Mouse (Mus musculus) layer of hippocampus, postnatal 36 days (tissue): ENCODE measurements around the gene Ap1m2. TPM values are rescaled to one million over a fixed set of nuclear protein-coding genes. Genes with fewer than 3 reads are reported as not detected.
"Not testable (repeated sequence)": the region's sequence is repeated elsewhere in the genome, so short reads cannot be mapped to it uniquely, and the experiment has no call there.

Experiments used
- DNase-seq, 2 experiments: peaks; one replicate each; pipeline ENCODE4 v3.0.0; 2022
- total RNA-seq, 2 experiments: library from RNA; stranded (reverse); gene quantifications; 2 replicates each; pipeline ENCODE4 v1.2.3; 2021

Gene Ap1m2
- total RNA-seq, 2 experiments from 2014 or later = 0.35 to 0.57 TPM

DNA sequence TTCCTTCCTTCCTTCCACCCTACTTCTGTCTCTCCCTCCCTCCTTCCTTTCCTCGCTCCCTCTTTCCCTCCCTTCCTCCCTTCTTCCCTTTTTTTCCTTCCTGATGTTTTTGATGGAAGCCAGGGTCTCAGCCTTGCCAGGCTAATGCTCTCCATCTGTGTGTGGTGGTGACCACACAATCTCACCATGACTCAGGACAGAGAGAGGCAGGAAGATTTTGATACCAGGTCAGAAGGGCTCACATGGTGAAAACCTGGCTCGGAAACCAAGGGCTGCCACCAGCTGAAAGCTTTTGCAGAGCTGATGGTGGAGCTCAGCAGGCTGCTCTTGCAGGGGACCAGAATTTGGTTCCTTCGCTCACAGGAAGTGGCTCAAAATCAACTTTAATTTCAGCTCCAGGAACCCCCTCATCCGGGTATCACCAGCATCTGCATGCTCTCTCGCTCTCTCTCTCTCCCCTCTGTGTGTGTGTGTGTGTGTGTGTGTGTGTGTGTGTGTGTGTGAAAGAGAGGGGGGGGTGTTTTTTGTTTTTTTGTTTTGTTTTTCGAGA, 51.6 kb downstream of the Ap1m2 start:
- no peak for DNase-seq

DNA sequence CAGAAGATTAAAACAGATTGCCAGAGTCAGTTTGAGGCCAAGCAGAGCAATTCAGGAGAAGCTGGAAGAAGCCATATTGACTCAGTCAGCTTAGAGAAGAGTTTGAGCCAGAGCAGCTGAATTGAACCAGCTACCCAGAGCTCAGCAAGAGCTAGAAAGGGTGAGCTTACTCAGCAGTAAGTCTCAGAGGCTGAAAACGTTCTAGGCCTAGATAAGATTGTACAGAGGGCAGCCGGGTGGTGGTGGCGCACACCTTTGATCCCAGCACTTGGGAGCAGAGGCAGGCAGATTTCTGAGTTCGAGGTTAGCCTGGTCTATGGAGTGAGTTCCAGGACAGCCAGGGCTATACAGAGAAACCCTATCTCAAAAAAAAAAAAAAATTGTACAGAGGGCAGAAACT, 55.8 kb downstream of the Ap1m2 start:
- not testable (repeated sequence) for DNase-seq

DNA sequence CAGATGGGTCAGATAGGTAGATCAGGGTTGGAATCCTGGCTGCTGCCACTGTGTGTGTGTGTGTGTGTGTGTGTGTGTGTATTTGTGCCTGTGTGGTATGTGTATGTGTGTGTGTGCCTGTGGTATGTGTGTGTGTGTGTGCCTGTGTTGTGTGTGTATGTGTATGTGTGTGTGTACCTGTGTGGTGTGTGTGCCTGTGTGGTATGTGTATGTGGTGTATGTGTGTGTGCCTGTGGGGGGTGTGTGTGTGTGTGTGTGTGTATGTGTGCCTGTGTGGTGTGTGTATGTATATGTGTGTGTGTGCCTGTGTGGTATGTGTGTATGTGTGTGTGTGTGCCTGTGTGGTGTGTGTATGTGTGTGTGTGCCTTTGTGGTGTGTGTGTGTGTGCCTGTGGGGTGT, 57.4 kb downstream of the Ap1m2 start:
- DNase-seq = no peak

DNA sequence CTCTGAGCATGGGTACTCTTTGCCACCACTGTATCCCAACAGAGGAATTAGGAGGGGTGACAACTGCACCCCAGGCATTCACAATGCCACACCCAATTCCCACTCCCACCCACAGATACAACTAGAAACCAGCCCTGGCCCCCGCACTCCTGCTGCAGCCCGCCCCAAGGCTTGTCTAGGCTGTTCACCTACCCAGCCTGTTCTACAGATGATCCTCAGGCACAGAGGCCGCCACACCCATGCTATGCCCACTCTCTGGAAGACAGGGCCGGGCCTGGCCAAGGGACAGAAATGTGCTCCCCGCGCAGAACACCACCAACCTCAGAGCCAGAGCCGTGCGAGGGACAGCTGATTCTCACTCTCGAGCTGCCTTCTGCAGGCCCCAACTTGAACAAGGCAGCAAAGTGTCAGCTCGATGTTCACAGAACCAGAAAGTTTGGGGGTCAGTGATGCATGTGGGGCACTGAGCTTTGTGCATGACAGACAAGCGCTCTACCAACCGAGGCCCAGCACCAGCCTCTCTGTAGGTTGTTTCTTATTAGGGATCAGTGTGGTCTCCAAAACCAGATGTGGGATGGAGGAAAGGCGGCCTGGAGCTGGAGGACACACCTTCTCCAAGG, 60.9 kb downstream of the Ap1m2 start:
- no peak for DNase-seq

DNA sequence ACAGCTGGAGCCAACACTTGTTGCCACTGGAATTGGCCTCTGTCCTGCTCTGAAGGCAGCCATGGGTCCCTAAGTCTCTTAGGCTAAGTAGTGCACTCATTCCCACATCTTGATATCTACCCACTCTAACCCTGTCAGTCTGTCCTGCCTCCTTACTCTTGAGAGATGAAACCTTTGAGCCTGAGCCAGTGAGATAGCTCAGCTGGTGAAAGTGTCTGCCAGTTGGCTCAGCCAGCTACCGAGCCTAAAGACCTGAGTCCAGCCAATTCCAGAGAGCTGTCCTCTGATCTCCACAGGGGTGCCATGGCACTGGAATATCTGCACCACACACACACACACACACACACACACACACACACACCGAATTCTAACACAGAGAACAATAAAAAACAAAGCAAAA, 61.6 kb downstream of the Ap1m2 start:
- DNase-seq = no peak

DNA sequence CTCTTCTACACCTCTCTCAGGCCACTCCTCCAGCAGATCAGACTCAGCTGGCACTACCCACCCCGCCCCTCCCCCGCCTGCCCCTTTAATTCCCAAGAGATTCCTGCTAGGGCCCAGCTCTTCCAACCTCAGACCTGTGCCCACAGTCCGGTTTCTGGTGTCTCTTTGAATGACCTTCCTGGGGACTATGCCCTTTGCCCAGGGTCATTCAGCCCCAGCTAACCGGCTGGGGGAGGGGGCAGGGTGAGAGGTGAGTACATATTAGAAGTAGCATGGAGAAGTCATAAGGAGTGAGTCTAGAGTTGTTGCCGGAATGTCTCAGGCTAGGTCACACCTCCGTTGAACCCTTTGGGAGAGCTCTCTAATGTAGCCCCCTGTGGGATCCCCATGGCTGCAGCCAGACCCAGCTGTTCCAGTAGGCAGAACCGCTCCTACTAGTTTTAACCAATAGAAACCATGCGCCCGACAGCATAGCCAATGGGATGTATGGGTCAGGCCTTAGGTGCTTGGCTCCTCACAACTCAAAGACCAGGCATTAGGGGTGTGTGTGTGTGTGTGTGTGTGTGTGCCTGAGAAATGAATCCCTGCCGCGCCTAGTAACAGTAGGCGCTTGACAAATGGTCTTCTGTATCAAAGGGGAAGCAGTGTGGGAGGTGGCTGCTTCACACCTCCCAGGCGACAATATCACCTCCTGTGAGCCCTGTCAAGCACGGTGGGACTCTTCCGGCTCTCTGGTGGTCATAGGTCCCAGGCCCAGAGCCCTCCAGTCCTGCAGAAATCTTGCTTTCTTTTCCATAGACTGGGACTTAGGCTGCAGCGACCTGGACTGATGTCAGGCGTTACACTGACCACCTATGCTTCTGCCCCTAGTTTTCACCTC, 62.3 kb downstream of the Ap1m2 start:
- DNase-seq = no peak

DNA sequence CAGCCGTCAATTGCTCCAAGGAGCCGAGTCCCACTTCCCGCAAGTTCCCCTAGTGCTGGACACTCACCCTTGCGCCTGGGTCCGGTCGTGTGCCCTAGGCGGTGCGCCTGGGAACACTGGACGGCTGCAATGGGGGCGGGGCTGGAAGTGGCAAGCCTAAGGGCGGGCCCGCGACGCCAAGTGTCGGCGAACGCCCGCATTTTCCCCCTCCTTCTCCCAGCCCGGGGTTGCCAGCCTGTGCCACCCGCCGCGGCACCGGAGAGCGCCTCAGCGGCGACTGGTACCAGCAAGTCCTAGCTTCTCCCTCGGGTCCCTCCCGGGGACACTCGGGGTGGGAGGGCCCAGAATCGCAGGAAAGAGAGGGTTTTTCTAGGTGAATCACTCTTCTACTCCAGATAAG, 63.8 kb downstream of the Ap1m2 start, which contains the start of gene S1pr5:
Gene S1pr5 (minus strand): TSS at position 118 of the 400 bp plus-strand sequence.
- peak; percentile 49 to 56 for DNase-seq

DNA sequence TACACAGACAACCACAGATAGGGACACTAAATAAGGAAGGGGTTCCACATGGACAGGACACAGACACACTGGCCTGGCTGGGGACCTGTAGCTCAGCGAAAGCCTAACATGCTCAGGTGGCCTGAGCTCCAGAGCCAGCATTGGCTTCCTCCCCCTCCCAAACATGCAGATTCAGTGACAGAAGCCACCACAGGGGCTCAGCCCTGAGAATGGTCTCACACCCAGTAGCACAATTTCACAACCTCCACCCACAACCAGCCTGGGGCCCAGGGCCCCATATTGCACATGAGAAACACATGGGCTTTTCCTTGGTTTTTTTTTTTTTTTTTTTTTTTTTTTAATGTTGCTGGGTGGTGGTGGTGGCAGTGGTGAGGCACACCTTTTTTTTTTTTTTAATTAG, 65.8 kb downstream of the Ap1m2 start:
- DNase-seq = no peak

DNA sequence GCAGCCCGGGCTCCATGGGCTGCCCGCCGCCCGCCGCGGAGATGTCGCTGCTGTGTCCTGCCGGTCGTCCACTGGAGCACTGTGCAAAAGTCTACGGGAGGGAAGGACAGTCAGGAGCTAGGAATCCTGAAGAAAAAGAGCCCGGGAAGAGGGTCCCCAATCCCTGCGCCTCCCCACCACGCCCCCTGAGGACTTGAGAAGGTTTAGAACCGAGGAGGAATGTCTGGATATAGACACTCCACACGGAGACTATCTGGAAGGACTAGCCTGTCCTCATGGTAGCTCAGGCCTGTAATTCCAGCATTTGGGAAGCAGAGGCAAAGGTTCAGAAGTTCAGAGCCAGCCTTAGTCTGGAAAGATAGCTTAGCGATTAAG, 67.0 kb downstream of the Ap1m2 start:
- DNase-seq = no peak

DNA sequence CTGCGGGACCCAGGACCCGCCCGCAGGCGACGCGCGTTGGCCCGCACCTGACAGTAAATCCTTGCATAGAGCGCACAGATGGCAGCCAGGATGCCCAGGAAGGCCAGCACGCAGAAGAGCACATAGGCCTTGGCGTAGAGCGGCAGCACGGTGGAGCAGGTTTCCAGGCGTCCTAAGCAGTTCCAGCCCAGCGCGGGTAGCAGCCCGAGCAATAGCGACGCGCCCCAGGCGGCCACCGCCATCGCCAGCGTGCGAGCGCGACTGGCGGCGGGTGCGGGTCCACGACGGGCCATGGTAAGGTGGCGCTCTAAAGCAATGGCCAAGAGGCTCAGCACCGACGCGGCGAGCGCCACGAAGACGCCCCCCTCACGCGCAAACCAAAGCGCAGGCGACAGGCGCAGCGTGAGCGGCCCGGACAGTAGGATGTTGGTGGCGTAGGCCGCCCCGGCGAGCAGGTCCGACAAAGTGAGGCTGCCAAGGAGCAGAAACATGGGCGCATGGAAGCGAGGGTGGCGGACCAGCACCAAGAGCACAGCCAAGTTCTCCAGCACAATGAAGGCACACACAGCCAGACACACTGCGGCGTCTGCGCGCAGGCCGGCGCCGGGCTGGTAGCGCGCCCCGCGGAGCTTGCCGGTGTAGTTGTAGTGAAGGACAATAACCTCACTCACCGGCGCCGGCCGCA, 67.6 kb downstream of the Ap1m2 start:
- peak; percentile 49 to 51 for DNase-seq

Other genes starting within 250 kb of the Ap1m2 start
- not detected for gene Zglp1, start 245.2 kb downstream of the Ap1m2 start, total RNA-seq
- gene Gm49373, start 239.2 kb downstream of the Ap1m2 start, total RNA-seq = 1 to 10 TPM; 2.5 to 2.9 TPM
- gene Fdx1l, start 238.7 kb downstream of the Ap1m2 start, total RNA-seq = 10 to 100 TPM; 56.0 to 64.5 TPM
- gene Gm38431, start 220.3 kb downstream of the Ap1m2 start, total RNA-seq = 1 to 10 TPM; 4.8 to 5.0 TPM
- 10 to 100 TPM; 29.9 to 31.5 TPM for gene Raver1, start 220.3 kb downstream of the Ap1m2 start, total RNA-seq
- 10 to 100 TPM; 14.6 to 18.0 TPM for gene Tyk2, start 181.1 kb downstream of the Ap1m2 start, total RNA-seq
- gene Cdc37, start 162.4 kb downstream of the Ap1m2 start, total RNA-seq = 100 to 1,000 TPM; 142 to 150 TPM
- gene Pde4a, start 146.6 kb downstream of the Ap1m2 start, total RNA-seq = 10 to 100 TPM; 84.2 to 86.8 TPM
- gene Keap1, start 73.0 kb downstream of the Ap1m2 start, total RNA-seq = 10 to 100 TPM; 57.2 to 58.1 TPM
- 10 to 100 TPM; 11.1 to 11.2 TPM for gene S1pr5, start 63.9 kb downstream of the Ap1m2 start, total RNA-seq
- gene Atg4d, start 47.0 kb downstream of the Ap1m2 start, total RNA-seq = 10 to 100 TPM; 38.8 to 40.9 TPM
- gene Kri1, start 24.4 kb downstream of the Ap1m2 start, total RNA-seq = 10 to 100 TPM; 48.1 to 50.2 TPM
- 10 to 100 TPM; 53.0 to 62.9 TPM for gene Cdkn2d, start 20.9 kb downstream of the Ap1m2 start, total RNA-seq
- gene Slc44a2, start 8.4 kb upstream of the Ap1m2 start, total RNA-seq = 10 to 100 TPM; 49.6 to 56.3 TPM
- 100 to 1,000 TPM in 1 of 2 experiments, 10 to 100 TPM in 1; 80.8 to 107 TPM for gene Ilf3, start 55.5 kb upstream of the Ap1m2 start, total RNA-seq
- 10 to 100 TPM; 36.6 to 44.2 TPM for gene Qtrt1, start 99.5 kb upstream of the Ap1m2 start, total RNA-seq
- 10 to 100 TPM; 58.1 to 70.6 TPM for gene Dnm2, start 112.6 kb upstream of the Ap1m2 start, total RNA-seq
- 10 to 100 TPM; 10.6 to 11.4 TPM for gene Tmed1, start 197.9 kb upstream of the Ap1m2 start, total RNA-seq
- gene AB124611, start 213.8 kb upstream of the Ap1m2 start, total RNA-seq = under 1 TPM in 1 of 2 experiments, not detected in 1; 0.33 TPM
- 10 to 100 TPM; 75.6 to 81.5 TPM for gene Carm1, start 234.6 kb upstream of the Ap1m2 start, total RNA-seq